Mouse (Mus musculus) heart, embryonic 16.5 days (tissue): Measurements from ENCODE around the gene Clec18a. TPM values are rescaled to one million over a fixed set of nuclear protein-coding genes. Genes with fewer than 3 reads are reported as not detected.
"Not testable (repeated sequence)": the region's sequence is repeated elsewhere in the genome, so short reads cannot be mapped to it uniquely, and the experiment has no call there.

Source experiments
- ATAC-seq: fragments of 200-750 bp; cut with Nextera tagmentation; replicated peaks from 2 replicates; pipeline ENCODE4 v1.8.0; 2017; ENCODE audit warnings: moderate number of reproducible peaks; ENCODE audit not compliant: insufficient read depth, low FRiP score; ENCODE audit errors: extremely low read depth
- H3K27ac ChIP-seq: fragments of 300-500 bp; sonication (generic); 2 replicates; pipeline ENCODE4 v1.5.1; 2014; ENCODE audit warnings: mild to moderate bottlenecking, low read length, control low read depth, moderate library complexity
- H3K27me3 ChIP-seq: fragments of 300-500 bp; sonication (generic); 2 replicates; pipeline ENCODE4 v1.6.1; 2014; ENCODE audit warnings: low read length, mixed read lengths; ENCODE audit not compliant: control insufficient read depth, insufficient read depth
- H3K36me3 ChIP-seq: fragments of 300-500 bp; sonication (generic); 2 replicates; pipeline ENCODE4 v1.6.1; 2014; ENCODE audit not compliant: control insufficient read depth, insufficient read depth
- H3K4me1 ChIP-seq: fragments of 300-500 bp; sonication (generic); 2 replicates; pipeline ENCODE4 v1.6.1; 2014; ENCODE audit warnings: low read length, mixed read lengths; ENCODE audit not compliant: control insufficient read depth, insufficient read depth
- H3K4me2 ChIP-seq: fragments of 300-500 bp; sonication (generic); 2 replicates; pipeline ENCODE4 v1.6.1; 2014; ENCODE audit warnings: low read depth, mild to moderate bottlenecking, control low read depth, low read length
- H3K4me3 ChIP-seq: fragments of 300-500 bp; sonication (generic); 2 replicates; pipeline ENCODE4 v1.5.1; 2014; ENCODE audit warnings: mild to moderate bottlenecking, control low read depth, low read length
- H3K9ac ChIP-seq: fragments of 300-500 bp; sonication (generic); 2 replicates; pipeline ENCODE4 v1.6.1; 2014; ENCODE audit warnings: low read length, control low read depth
- H3K9me3 ChIP-seq: fragments of 300-500 bp; sonication (generic); replicated peaks from 2 replicates; pipeline ENCODE4 v1.6.1; 2016; ENCODE audit warnings: low read length; ENCODE audit not compliant: control insufficient read depth
- WGBS: fragments of 180-500 bp; shearing (Covaris S2); extraction: QIAGEN DNeasy Blood & Tissue Kit; methylation state at CpG from one replicate; pipeline ENCODE4 v1.1.7; 2014; 5-methylcytosine and 5-hydroxymethylcytosine counted together
- polyA plus RNA-seq: library from polyadenylated mRNA; unstranded; fragments of >200 nt; fragmentation: Nextera tagmentation; extraction: Ambion mirVana; gene quantifications from 2 replicates; pipeline ENCODE4 v1.2.1, GENCODE M21; 2015

The Clec18a gene
- polyA plus RNA-seq, 1 experiment from 2014 or later = 0.11 TPM

DNA sequence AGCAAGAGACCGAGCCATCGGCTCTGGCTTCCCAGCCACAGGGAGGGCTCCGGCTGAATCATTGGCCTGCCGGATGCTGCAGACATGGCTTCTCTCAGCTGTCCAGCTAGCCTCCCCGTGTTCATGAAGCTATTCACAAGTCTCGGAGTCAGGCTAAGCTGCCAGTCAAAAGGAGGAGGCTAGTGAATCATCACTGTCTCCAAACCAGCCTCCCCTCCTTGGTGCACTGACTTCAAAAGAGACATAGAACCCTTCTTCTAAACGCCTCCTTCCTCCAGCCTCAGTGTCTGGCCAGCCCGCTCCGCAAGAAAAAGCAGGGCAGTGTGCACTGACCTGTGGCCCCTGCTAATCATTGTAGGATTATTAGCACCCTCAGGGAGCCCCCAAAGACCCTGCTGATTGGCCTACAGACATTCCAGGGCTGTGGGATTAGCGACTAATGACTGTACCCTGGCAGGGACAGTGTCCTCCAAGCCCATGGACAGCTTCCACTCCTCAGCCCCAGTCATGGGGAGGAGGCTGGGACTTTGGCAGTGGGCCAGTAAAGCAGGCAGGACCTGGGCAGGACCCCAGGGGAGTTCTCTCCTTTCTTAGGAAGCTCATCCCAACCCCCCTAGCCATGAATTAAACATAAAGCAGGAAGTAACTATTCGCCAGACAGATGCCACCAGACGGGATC lies 10.5 kb downstream of the Clec18a start:
- H3K4me3 ChIP-seq = no peak overlapping the region
- H3K4me1 ChIP-seq = no peaks in the 10 kb centered on the region
- no peak overlapping the region for H3K4me2 ChIP-seq
- no peak overlapping the region for H3K9ac ChIP-seq
- no peak overlapping the region for H3K27ac ChIP-seq
- no peaks in the 10 kb centered on the region for H3K36me3 ChIP-seq
- no peaks in the 10 kb centered on the region for H3K27me3 ChIP-seq
- H3K9me3 ChIP-seq = no peaks in the 10 kb centered on the region
- ATAC-seq = no peak
- 67% methylated on average over 12 of the region's 12 CpGs for WGBS

DNA sequence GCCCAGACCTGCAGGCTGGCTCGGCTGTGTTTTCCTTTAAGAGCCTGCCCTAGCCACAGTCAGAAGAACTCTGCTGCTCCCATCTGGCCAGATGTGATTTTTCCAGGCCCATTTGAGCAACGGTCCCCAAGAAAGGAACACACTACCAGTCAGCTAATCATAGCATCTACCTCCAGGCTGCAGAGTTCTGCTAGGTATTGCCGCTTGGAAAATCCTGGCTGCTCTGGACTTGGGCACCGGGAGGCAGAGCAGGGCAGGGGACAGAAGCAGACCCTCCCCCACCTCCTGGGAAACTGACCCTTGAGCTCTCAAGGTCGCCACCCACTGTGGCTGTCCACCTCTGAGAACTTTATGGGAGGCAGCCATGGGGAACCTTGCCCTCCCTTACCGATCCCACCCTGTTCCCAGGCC lies 12.4 kb downstream of the Clec18a start:
- H3K27me3 ChIP-seq = no peaks in the 10 kb centered on the region
- WGBS = 36% methylated on average over 6 of the region's 6 CpGs
- H3K9ac ChIP-seq = no peak overlapping the region
- H3K4me3 ChIP-seq = no peak overlapping the region
- H3K27ac ChIP-seq = no peak overlapping the region
- H3K4me2 ChIP-seq = no peak overlapping the region
- H3K4me1 ChIP-seq = no peaks in the 10 kb centered on the region
- ATAC-seq = no peak
- no peaks in the 10 kb centered on the region for H3K36me3 ChIP-seq
- no peaks in the 10 kb centered on the region for H3K9me3 ChIP-seq

DNA sequence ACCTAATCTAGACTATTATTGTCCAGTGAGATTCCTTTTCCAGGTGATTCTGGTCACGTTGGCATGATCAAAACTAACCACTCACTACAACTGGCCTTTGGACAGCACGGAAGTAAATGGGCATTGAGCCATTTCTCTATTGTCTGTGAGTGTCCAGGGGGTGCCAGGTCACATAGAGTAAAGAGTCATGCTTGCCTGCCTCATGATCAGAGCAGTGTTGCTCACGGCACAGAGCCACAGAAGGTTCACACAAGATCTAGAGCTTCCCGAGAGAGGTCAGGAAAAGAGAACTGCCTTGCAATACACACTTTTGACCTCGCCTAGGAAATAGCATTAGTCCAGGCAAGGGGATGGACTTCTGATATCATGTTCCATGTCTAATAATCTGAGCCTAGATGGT lies 12.8 kb downstream of the Clec18a start:
- Histone ChIP-seq H3K9ac (no peak overlapping the region), H3K4me1 (no peaks in the 10 kb centered on the region), H3K4me3 (no peak overlapping the region), H3K27ac (no peak overlapping the region), H3K36me3 (no peaks in the 10 kb centered on the region), H3K27me3 (no peaks in the 10 kb centered on the region), H3K9me3 (no peaks in the 10 kb centered on the region), H3K4me2 (no peak overlapping the region)
- 57% methylated on average over 5 of the region's 5 CpGs for WGBS
- no peak for ATAC-seq

DNA sequence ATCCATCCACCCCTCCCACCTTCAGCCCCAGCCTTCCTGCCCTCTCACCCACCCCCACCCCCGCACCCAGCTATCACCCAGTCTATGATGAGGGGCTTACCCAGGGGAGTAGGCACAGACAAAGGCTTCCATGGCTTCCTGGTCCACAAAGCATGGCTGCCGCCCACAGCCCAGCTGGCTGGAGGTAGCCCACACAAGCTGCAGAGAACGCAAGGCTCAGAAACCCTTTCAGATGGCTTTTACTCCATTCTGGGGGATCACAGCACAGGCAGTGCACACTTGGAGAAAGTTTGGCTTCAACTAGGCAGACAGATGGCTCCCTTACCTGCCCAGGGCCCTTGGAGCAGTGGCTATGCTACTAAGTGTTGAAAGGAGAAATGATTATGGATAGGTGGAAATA lies 16.3 kb downstream of the Clec18a start:
- Histone ChIP-seq H3K4me2 (no peak overlapping the region), H3K9me3 (no peaks in the 10 kb centered on the region), H3K4me3 (no peak overlapping the region), H3K27ac (no peak overlapping the region), H3K36me3 (no peaks in the 10 kb centered on the region), H3K4me1 (no peaks in the 10 kb centered on the region), H3K9ac (no peak overlapping the region), H3K27me3 (no peaks in the 10 kb centered on the region)
- 69% methylated on average over 3 of the region's 3 CpGs for WGBS
- ATAC-seq = no peak

DNA sequence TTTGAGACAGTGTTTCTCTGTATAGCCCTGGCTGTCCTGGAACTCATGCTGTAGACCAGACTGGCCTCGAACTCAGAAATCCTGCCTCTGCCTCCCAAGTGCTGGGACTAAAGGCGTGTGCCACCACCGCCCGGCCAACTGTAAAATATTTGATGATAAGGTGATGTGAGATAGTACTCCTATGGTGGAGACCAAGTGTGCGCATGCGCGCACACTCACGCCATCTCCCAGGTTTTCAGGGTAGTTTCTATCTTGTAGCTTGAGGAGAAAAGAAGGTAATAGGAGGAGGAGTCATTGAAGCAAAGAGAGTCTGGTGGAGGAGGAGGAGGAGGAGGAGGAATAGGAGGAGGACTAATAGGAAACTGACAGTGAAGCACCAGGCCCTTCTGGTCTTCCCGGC lies 23.6 kb downstream of the Clec18a start:
- H3K36me3 ChIP-seq, ATAC-seq, H3K4me1 ChIP-seq, H3K9me3 ChIP-seq, H3K9ac ChIP-seq, H3K27ac ChIP-seq, H3K4me2 ChIP-seq, H3K4me3 ChIP-seq, H3K27me3 ChIP-seq: not testable (repeated sequence)
- WGBS = 85% methylated on average over 9 of the region's 9 CpGs

DNA sequence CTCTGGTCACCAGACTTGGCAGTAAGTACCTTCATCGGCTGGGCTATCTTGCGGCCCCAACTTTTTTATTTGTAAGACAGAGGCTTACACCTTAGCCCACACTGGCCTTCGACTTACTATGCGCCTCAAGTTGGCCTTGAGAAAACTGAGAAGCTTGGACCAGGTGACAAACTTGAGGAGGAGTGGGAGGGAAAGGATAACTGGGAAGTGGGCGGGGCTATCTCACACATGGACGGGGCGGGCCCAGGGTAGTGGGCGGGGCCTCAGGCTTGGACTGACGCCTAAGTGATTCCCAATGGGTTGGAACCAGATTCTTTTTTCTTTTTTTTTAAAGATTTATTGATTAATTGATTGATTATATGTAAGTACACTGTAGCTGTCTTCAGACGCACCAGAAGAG lies 24.8 kb downstream of the Clec18a start:
- H3K9me3 ChIP-seq = no peaks in the 10 kb centered on the region
- H3K4me3 ChIP-seq = no peak overlapping the region
- WGBS = 27% methylated on average over 10 of the region's 10 CpGs
- H3K4me1 ChIP-seq = no peaks in the 10 kb centered on the region; the same call in 1 of the 2 replicates
- ATAC-seq = no peak
- no peaks in the 10 kb centered on the region for H3K27me3 ChIP-seq
- H3K36me3 ChIP-seq = no peaks in the 10 kb centered on the region
- H3K27ac ChIP-seq = no peak overlapping the region
- H3K4me2 ChIP-seq = no peak overlapping the region
- no peak overlapping the region for H3K9ac ChIP-seq

DNA sequence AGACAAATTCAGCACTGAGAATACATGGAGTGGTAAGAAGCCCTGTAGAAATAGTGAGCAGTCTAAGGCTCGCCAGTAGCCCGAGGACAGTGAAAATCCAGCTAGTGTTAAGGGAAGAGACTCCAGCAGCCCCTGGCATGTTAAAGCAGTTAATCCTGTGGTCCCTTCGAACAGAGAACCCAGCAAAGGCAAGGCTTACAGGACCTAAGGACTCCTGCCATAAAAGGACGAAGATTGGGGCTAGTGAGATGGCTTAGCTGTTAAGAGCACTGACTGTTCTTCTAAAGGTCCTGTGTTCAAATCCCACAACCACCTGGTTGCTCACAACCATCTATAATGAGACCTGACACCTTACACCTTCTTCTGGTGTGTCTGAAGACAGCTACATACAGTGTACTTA lies 25.9 kb downstream of the Clec18a start:
- Histone ChIP-seq H3K27ac (no peak overlapping the region), H3K9ac (no peak overlapping the region), H3K36me3 (no peaks in the 10 kb centered on the region), H3K4me1 (peaks cover 4% of the 10 kb centered on the region), H3K4me3 (no peak overlapping the region), H3K27me3 (no peaks in the 10 kb centered on the region), H3K9me3 (no peaks in the 10 kb centered on the region), H3K4me2 (no peak overlapping the region)
- WGBS = 57% methylated on average over 4 of the region's 4 CpGs
- ATAC-seq = no peak

DNA sequence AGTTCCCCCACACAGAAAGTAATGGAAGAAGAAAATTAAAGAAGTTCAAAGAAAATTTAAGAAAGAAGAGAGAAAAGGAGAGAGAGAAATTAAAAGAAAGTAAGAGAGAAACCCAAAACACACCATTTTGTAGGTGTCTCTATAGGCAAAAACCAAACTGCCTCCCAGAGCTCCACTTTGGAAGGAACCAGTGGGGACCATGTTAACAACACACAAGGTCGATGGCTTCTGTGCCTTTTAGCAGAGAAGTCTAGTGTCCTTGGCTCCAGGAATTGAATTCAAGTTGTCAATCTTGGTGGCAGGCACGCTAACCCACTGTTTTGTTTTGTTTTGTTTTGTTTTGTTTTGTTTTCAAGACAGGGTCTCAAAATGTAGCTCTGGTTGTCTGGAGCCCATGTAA lies 29.3 kb downstream of the Clec18a start:
- peaks cover 9% of the 10 kb centered on the region for H3K4me1 ChIP-seq
- H3K9ac ChIP-seq = no peak overlapping the region
- no peaks in the 10 kb centered on the region for H3K9me3 ChIP-seq
- ATAC-seq = no peak
- H3K27me3 ChIP-seq = no peaks in the 10 kb centered on the region
- H3K4me2 ChIP-seq = peak overlapping the region; percentile 83
- no peak overlapping the region for H3K27ac ChIP-seq
- H3K36me3 ChIP-seq = no peaks in the 10 kb centered on the region
- H3K4me3 ChIP-seq = no peak overlapping the region
- WGBS = 60% methylated on average over 2 of the region's 2 CpGs

DNA sequence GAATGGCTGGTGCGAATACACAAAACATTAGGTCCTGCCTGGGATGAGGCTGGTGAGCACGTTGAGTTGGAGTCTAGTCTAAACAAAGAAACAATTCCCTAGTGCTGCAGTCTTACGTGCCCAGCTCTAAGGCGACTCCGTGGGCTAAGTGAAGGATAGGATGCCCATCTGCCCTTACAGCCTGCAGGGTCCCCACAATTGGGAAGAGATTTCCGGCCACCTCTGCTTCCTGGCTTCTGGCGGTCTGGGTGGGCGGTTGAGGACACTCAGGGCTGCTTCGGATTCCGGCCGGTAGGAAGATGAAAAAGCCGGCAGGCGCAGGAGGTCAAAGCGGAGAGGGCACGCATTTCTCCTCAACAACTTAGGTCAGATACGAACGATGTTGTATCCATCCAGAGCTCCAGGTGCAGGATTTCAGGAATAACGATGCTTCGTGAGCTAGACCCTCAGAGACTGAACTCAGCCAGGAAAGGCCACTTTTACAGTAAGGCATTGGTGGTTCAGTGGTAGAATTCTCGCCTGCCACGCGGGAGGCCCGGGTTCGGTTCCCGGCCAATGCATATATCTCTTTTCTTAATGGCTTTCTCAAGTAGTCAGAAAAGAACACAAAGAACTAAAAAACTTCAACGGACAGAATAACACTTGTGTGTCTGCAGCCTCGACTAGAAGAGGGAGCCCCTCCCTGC lies 30.0 kb downstream of the Clec18a start:
- H3K27ac ChIP-seq = no peak overlapping the region
- H3K4me3 ChIP-seq = peak overlapping the region; percentile 60
- under 1% methylated on average over 27 of the region's 27 CpGs for WGBS
- peak overlapping the region; percentile 83 for H3K4me2 ChIP-seq
- H3K36me3 ChIP-seq = no peaks in the 10 kb centered on the region
- peak overlapping the region; percentile 56 for H3K9ac ChIP-seq
- ATAC-seq = peak; percentile 82
- peaks cover 16% of the 10 kb centered on the region for H3K4me1 ChIP-seq
- no peaks in the 10 kb centered on the region for H3K27me3 ChIP-seq
- no peaks in the 10 kb centered on the region for H3K9me3 ChIP-seq
